Mouse (Mus musculus) c-Kit-negative CD71-positive TER-119-positive erythroid progenitor cells, embryonic 14.5 days (primary cell): ENCODE data around the gene Pou2f3.

Experiments
- DNase-seq: peaks from one replicate; pipeline ENCODE4 v3.0.0-alpha.2; 2013; ENCODE audit warnings: low read depth, low spot score

Pou2f3 gene

GRCm38 (mm10) chr9:43231805-43232204 is 21.6 kb upstream of the Pou2f3 start:
- DNase-seq: no peak

- DNase-seq: no peak
Observed at GRCm38 (mm10) chr9:43230886-43231285, 20.7 kb upstream of the Pou2f3 start.

GRCm38 (mm10) chr9:43229962-43230361 is 19.8 kb upstream of the Pou2f3 start:
- DNase-seq: no peak

DNA sequence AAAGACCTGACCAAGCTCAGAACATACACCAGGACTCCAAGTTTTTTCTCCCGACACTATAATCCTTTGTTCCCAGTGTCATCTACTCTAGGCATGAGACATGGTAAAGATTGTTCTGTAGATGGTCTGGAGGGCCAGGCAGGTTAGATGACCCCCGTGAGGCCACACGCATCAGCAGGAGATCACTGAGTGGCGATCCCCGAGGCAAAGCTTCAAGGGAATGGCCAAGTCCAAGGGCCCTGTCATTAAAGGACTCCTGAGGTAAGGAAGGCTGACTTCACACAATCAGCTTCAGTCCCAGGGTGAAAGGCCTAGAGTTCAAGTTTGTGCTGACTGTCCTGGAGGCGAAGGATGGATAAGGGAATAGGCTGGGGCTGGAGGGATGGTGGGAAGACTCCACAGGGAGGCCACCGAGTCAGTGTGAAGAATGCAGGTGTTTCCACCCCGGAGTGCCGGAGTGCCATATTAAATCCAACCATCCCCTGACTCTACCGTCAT is 19.3 kb upstream of the Pou2f3 start:
- no peak for DNase-seq

DNA sequence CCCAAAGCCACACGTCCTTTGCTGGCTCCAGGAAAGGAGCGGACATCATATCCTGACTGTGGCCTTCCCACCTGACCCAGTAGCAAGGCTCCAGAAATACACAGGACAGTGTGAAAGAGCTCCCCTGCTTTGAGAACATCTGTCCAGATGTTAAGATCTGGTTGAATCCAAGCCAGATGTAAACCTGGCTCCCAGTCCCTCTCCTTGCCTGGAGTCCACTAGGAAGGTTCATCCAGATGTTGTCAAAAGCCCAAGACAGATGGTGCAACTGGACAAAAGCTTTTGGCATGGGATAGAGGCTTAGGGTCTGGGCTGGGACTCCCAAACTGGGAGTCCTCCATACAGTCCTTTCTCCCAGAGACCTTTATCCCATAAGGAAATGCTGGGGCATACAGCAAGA is 18.6 kb upstream of the Pou2f3 start:
- DNase-seq: no peak

- no peak for DNase-seq
Observed at GRCm38 (mm10) chr9:43227626-43228025, 17.5 kb upstream of the Pou2f3 start.

GRCm38 (mm10) chr9:43226573-43227160 is 16.5 kb upstream of the Pou2f3 start:
- DNase-seq: no peak

DNA sequence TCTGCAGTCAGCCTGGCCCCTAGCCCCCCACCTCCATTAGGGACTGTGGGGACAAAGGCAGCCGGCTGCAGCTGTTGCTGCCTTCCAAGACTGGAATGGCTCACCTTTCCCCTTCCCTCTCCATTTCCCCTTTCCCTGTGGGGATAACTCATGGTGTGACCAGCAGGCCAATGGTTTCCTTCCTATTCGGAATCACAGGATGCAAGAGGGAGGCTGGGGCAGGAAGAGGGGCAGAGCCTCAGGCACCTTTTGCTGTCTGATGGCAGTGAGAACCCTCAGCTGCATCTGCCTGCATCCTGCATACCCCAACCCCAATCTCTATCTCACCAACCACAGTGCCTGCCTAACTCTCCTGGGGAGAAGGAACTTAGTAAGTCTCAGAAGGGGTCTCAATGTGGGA is 15.3 kb upstream of the Pou2f3 start:
- DNase-seq: no peak

DNA sequence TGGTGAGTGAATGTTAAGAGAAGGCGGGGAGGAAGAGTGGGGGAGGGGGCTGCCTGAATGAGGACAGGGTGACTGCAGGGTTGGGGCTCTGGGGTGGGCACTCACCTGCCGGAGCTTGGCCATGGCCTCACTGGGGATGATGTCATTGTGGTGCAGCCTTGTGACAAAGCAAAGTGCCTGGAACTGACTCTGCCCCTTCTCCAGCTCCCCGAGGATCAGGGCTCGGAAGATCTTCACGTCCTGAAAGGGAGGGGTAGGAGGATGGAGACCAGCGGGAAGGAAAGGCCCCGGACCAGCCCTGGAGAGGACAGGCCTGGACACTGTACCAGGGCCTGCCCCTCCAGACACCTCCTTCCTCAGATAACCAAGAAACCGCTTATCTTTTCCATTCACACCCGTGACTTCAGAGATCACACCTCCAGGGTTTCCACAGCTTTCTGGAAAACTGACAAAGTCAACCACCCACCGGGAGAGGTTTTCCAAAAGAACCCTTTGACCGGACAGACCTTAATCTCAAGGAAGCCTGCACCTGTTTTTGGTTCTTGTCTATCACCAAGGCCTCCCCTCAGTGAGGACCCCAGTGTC is 14.7 kb upstream of the Pou2f3 start:
- peak; percentile 56 for DNase-seq

DNA sequence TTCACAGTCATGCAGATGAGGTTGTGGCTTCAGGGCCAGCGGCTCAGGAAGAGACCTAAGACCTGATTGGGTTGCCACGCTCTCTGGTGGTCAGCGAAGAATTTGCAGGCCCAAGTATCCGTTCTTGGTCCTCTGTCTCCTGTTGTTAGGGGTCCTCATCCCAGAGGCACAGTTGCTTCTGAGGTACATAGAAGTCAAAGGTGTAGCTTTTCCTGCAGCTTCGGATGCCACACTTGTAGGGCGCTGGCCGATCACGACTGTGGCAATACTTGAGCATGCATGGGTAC is 12.2 kb upstream of the Pou2f3 start:
- no peak for DNase-seq

- peak; percentile 70 for DNase-seq
Observed at GRCm38 (mm10) chr9:43221643-43222428, 11.7 kb upstream of the Pou2f3 start.

DNA sequence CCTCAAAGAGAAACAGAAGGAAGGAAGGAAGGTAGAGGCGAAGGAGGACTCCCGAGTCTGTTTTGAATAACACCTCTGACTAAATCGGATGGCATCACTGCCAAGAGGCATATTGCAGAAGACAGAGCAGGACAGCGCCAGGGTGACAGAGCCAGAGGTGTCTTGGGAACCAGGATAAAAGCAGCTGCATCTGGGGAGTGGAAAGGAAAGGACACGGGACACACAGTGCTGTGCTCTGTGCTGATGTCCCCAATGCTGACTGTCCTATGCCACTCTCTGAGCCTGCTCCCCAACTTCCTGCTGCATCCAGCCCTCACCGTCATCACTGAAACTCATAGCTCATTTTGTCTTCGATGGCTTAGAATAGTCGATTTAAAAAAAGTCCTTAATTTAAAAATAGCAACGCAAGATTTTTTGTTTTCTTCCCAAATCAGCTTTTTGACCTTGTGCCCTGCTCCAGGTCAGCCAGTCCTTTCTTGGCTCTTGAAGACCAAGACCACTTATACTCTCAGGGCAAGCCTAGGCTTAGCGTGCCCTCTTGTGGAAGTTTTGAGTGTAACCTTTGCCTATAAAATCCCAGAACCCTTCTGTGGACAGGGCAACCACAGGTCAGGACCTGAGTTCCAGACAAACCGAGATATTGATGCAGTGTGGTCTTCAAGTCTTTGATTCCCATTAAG is 742 bp upstream of the Pou2f3 start:
- DNase-seq: no peak

DNA sequence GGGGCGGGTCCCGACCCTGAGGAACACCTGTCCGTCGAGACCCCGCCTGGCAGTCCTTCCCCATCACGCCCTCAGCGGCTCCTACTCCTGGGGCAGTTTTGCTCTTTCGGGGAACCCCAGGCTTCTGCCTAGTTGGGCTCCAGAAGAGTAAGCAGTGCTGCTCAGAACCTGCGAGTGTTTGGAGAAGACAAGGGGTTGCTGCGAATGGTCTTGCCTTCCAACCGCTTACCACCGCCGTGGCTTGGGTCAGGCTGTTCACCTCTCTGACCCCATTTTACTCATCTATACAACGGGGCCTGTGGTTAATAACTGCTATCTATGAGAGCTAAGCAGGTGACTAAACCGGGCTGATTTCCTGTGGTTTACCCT is 4.2 kb downstream of the Pou2f3 start:
- DNase-seq: no peak

DNA sequence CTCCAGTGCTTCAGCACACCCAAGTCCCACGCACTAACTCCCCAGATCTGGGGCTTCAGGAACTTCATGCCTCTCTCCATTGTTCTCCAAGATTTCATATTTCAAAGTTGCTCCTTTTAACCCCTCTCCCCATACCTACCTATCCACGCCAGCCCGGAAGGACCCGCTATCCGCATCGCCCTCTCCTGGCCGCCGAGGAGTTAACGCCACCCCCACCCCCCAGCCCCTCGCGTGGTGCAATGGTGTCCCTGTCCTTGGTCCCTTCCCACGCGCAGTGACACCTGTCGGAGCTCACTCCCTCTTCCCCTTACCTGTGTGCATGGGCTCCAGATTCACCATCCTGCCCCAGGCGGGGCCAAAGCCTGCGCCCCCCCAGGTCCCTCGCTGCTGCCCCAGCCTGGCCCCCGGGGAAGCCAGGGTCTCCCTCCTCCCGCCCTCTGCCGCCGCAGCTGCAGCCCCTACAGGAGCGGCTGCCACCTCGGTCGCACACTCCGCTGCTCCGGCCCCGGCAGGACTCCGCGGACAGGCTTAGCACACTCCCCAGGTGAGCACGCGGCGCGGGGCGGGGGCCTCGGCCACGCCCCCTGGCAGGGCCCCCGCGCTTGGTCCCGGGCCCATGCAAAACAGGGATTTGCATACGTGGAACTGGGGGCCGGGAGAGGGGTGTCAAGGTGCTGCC is 4.7 kb downstream of the Pou2f3 start:
- DNase-seq: no peak

- no peak for DNase-seq
Observed at GRCm38 (mm10) chr9:43200212-43200611, 10.0 kb downstream of the Pou2f3 start.

- DNase-seq: no peak
Observed at GRCm38 (mm10) chr9:43194001-43194400, 16.2 kb downstream of the Pou2f3 start.

GRCm38 (mm10) chr9:43191561-43191960 is 18.6 kb downstream of the Pou2f3 start:
- DNase-seq: no peak

GRCm38 (mm10) chr9:43189021-43189356 is 21.2 kb downstream of the Pou2f3 start:
- no peak for DNase-seq

DNA sequence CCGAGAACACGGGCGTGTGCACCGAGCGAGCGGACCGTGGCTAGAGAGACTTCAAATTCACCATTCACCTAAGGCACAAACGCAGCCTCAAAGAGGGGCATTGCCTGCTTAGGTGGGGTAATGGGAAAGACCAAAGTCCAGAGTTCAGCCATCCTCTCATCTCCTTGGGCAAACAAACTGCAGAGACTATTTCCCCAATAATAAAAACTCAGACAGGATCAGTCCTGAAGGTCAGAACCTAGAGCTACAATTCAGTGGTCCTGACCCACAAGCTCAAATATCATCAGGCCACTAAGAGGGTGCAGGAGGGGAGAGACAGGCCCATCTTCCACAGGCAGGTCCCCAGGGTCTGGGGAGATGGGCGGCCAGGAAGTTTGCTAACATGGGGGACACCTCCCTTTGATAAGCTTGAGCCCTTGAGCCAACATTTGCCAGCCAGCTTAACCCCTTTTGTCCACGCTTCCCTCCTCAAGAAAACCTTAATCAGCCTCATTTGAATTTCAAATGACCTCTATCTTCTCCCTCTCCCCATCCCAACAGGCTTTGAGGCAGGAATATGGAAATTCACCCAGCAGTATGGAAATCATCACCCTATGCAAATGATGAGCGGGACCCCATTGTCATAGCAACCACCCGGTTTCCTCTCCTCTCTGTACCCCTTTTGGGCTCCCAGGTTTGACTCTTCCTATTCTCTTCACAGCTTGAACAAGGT is 21.7 kb downstream of the Pou2f3 start:
- DNase-seq: no peak

GRCm38 (mm10) chr9:43179614-43180013 is 30.6 kb downstream of the Pou2f3 start:
- DNase-seq: no peak

DNA sequence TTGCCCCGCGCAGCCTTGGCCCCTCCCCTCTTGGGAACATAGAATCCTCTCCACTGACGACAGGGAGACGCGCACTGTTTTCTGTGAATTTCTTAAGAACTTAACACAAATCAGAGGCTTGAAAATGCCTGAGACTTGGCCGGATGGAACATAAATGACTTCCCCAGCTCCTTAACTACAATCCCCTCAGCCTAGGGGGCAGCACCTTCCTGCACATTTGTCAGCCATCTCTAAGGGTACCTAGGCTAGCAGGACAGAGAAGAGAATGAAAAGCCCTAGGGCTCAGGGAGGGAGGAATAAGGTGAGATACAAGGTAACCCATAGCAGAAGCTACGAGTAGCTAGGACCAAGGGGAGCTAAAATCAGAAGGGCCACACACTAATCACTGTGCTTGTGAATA is 32.0 kb downstream of the Pou2f3 start:
- DNase-seq: no peak

DNA sequence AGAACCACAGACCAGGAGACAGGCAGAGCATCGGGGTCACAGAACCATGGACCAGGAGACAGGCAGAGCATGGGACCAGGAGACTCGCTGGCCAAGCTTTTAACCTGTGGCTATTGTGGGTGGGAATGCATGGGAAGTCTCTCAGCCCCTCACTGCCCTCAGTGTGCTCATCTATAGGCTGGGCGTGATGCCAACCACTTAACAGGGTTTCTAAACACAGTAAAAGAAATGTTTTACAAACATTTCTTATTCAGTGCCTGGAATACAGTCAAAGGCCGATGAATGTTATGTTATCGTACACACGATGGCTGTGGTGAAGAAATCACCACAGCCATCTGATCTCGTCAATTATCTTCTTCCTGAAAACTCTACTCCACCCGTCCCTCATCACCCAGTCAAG is 43.1 kb downstream of the Pou2f3 start:
- DNase-seq: no peak
